Mouse (Mus musculus) embryo, embryonic 10.5 days (tissue): ENCODE results near the gene Vsx2.

Experiments
- DNase-seq: peaks from one replicate; pipeline ENCODE4 v3.0.0-alpha.2; 2015; ENCODE audit warnings: low spot score

Vsx2 gene

DNA sequence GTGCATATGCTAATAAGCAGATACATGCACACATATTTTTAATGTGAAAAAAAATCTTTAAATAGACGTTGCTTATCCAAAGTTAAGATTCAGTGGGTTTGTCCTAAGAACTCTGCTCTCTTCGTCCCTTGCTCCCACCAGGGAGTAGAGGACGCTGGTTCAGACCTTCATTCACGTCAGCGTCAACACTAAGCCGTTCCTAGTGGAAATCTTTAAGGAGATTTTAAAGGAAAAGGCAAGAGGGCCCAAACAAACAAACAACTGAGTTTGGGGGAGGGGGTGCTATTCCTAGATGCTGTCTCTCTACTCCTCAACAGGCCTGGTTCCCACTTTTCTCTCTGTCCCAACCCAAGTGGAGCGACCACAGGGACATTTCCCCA, 2.8 kb downstream of the Vsx2 start:
- DNase-seq, result peak; percentile 36

- no peak for DNase-seq
Observed at GRCm38 (mm10) chr12:84573094-84573493, 3.5 kb downstream of the Vsx2 start.

GRCm38 (mm10) chr12:84577768-84578439, 8.3 kb downstream of the Vsx2 start:
- DNase-seq, result peak; percentile 51

GRCm38 (mm10) chr12:84578440-84578770, 8.8 kb downstream of the Vsx2 start:
- DNase-seq, result peak; percentile 29

DNA sequence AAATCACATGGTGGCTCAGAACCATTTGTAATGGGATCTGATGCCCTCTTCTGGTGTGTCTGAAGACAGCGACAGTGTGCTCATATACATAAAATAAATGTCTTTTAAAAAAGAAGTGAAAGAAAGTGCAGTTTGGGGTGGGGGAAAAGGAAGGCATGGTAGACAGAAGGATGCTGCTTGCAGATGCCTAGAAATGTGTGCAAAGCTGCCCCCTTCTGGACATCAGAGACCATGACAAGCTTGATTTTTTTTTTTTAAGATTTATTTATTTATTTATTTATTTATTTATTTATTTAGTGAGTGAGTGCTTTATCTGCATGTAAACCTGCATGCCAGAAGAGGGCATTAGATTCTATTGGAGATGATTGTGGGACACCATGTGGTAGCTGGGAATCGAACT, 11.7 kb downstream of the Vsx2 start:
- no peak for DNase-seq

DNA sequence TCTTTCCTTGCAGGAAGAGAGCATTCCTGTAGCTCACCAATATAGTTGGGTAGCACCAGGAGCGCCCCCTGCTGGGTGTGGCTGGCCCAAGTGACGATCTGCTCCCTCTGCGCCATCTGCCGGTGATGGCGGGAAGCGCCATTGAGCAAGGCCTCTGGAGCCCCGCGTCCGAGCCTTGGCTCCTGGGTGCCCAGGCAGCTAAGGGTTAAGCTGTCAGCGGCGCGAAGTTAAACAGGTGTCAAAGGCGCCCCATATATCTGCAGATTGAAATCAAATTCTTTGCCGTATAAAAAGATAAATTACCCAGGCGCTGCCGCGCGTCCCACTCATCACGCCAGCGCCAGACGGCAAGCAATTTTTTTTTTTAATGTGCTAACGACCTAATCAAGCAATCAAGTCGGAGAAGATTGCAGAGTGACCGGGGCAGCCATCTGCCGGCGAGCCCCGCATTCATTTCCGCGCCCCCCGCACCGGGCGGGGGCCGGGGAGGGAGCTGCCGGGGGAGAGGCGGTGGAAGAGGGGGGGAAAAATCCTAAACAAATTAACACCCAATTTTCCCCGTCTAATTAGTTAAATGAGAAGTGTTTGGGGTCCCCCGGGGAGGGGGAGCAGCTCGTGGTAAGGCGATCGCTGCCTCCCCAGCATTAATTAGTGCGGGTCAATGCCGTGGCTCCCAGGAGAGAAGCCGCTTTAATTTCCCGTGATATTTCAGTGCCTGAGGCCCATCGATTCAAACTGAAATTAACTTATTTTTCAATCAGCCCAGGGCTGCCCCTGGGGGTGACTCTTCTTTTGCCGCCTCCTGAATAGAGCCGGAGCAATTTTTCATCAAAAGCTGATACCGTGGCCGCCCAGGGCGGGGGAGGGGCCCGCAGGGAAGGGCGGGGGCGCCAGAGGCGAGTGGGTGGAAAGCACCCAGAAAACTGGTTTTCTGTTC, 20.5 kb downstream of the Vsx2 start:
- peak; percentile 96 for DNase-seq

DNA sequence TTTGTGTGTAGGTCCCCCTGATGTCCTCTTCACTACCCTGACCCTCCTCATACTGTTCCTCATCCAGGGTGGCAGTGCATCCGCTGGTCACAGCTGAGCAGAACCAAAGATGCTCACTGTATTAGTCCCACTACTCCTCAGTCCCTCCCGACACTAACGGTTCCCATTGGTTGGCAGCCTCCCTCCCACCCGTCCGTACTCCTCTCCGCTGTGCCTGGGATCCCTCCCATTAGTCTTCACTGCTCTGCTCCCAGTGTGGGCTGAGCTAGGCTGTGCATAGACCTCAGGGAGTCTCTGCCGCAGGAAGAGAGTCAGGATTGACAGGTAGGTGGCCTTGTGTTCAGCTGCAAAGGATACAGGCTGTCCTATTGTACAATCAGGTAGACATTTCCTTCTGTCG, 28.8 kb downstream of the Vsx2 start:
- no peak for DNase-seq

GRCm38 (mm10) chr12:84604001-84604400, 34.4 kb downstream of the Vsx2 start:
- no peak for DNase-seq

DNA sequence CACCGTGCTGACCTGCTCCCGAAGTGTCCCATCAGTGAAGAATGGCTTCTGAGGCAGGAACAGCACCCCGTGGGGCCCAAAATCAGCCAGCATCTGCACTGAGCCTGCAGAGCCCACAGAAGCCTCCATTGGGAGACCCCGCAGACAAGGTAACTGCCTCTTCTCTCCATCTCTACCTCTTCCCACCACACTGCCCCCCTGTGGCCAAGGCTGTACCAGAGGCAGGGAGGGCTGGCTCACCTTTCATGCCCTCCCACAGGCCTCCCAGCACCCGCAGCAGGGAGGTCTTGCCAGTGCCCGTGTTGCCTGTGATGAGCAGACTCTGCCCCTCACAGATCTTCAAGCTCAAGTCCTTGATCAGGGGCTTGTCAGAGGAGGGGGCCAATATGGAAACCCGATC, 36.3 kb downstream of the Vsx2 start:
- DNase-seq, result no peak

DNA sequence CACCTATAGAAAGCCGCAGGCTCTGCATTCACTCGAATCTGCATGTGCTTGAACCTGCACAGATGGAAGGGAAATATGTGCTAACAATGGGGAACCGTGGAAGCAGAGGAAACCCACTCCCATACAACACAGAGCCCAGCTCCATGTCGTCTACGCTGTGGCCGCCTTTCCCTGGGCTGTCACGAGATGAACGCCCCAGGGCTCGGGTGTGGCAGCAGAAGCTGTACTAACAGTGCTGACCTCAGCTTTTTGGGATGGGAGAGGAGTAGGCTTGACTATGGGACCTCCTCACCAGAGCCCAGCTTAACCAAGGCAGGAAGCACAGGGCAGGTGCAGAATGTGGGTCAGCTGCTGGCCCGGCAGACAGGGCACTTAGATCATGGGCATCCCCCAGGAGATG, 42.2 kb downstream of the Vsx2 start:
- no peak for DNase-seq

DNA sequence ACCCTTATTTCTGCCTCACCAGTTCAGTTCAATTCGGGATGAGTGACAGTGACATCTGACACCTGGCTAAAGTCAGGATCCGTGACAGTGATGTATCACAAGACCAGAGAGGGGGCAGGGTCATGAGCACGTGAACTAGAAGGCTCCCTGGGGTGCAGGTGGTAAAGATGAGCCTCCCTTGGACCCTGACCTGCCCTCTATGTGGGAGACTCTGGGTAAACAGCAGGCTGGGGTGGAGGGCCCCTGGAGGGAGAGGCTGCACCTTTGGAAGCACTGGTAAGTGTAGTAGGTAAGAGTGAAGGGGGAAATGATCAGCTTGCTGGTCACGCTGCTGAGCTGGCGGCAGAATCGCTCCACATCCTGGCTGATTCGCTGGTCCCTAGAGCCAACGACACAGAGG, 43.0 kb downstream of the Vsx2 start:
- no peak for DNase-seq

DNA sequence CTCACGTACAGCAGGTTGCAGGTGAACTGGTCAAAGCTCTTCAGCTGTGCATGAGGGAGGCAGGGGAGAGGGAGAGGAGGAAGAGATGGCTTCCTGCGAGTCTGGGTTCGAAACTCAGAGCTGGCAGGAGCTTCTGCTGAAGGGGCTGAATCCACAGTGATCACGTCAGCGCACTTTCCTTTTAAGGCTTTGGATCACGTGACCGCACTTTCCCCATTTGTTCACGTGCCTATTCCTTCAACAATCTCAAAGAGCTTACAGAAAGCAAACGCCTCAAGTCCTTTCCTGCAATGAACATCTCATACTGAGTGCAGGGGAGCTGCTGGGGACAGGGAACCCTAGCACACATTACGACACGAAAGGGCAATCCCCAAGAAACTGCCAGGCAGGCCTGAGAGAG, 44.4 kb downstream of the Vsx2 start:
- DNase-seq, result no peak

DNA sequence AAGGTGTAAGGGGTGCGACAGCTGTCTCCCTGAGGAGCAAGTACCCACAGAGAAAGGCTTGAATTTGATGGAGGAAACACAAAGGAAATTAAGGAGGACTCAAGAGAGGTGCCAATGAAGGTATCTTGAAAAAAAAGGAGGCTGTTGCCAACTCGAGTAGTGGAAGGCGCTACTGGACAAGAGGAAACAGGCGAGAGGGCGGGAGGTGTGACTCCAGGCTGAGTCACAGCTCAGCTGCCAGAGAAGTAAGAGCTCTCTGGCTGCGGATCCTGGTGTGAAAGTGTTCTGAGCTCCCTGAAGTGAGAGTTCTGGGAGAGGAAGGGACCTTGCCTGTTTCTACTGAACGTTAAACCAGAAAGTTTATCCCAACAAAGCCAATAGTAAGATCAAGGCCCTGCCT, 45.0 kb downstream of the Vsx2 start:
- DNase-seq, result no peak

DNA sequence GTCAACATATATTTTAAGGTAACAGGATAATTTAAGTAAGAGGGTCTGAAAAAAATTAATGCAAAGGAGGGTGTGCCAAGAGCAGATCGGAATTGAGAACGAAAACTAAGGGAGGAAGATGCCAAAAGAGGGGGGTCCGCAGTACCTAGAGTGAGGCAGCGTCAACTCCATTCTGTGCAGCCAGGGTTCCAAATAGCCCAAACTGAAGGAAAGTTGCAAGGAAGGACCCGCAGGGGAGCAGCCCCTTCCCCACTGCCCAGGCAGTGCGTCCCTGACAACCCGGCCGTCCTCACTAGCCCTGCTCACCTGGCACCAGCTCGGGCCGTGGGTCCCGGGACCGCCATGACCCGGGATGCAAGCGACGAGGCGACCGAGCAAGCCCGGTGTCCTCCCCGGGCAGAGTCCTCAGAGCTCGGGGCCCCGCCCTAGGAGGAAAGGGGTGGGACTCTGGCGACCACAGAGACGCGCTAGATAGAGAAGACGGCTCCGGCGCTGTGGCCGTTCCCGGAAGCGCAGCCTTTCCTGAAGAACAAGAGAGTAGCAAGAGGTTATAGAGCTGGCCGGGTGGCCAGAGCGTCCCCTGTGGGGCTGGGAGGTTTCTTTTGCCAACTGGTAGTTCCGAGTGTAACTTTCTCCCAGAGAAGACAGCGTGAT, 47.5 kb downstream of the Vsx2 start, which contains the start of gene Abcd4:
TSS of gene Abcd4 (minus strand) at position 437 of the 654 bp plus-strand sequence.
- peak; percentile 96 for DNase-seq

GRCm38 (mm10) chr12:84617663-84618062, 48.1 kb downstream of the Vsx2 start:
- DNase-seq, result peak; percentile 59

- peak; percentile 59 for DNase-seq
Observed at GRCm38 (mm10) chr12:84620975-84621374, 51.4 kb downstream of the Vsx2 start.

GRCm38 (mm10) chr12:84624601-84625000, 55.0 kb downstream of the Vsx2 start:
- no peak for DNase-seq

DNA sequence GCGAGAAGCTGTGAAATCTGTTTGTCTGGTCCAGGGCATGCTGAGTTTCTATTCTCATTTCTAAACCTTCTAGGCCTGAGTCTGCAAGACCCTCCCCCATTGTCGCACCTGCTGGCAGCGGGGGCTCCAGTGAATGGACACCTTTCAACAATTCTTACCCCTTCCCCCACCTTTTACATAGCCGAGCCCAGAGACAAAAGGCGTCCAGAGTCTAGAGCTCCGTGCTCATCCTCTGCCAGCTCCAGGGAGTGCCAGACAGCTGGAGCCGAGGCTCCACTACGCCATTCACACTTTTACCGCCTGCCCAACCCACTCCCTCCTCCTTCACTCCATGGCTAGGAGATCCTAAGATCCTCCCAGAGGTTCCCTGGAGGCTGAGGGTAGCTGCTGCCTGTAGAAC, 55.6 kb downstream of the Vsx2 start:
- DNase-seq, result no peak

DNA sequence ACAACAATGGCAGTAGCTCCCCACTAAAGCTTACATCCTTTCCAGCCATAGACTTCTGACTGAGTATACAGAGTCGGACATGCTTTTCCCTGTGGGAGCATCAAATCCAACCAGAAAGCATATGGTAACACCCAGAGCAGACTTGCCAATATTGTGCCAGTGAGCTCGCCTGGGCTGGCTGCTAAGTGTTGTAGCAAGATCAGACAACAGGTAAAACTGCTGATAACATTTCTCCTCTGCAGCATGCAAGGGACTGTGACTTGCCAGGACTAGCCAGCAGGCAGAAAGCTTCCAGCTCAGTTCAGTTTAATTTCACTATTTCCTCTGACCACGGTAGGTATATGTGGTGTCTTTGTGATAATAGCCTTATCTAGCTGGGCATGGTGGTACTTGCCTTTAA, 62.3 kb downstream of the Vsx2 start:
- no peak for DNase-seq

DNA sequence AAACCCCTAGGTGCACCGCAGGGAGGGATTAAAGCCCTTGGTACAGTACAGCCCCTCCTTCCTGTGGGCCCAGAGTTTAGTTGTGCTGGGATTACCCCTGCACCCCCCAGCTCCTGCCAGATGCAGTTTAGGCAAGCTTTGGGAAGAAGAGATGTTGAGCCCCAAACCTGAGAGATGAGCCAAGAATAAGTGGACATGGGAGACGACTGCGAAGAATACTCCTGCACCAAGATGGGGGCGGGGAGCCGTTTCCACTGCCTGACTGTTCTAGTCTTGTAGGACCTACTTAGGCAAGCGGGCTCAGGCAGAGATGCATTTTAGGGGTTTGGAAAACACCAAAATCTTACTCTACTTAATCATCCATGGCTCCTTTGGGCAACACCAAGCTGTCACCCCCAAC, 70.7 kb downstream of the Vsx2 start:
- DNase-seq, result no peak

- no peak for DNase-seq
Observed at GRCm38 (mm10) chr12:84640654-84641053, 71.1 kb downstream of the Vsx2 start, which contains the start of gene Vrtn. TSS of gene Vrtn (plus strand) at chr12:84641019.
